In genomic region chr13:96709269-96710233, GRCm38 (mm10) we compare ENCODE assay signal across 17 mouse cellular contexts. TPM values are rescaled to one million over a fixed set of nuclear protein-coding genes. Genes with fewer than 3 reads are reported as not detected.
"Had no signal": no experiment of that assay in that cellular context is flagged by ENCODE, and none has a peak within 500 bp of the region (broad histone marks: within the 10 kb centered on the region; RNA-seq: fewer than 3 reads in every experiment).

No protein-coding gene starts in this region.

- H3K27ac ChIP-seq: kidney, embryonic 15.5 days; limb, embryonic 10.5 days; macrophage; neural tube, embryonic 15.5 days had no signal

- H3K4me1 ChIP-seq: kidney, embryonic 15.5 days; limb, embryonic 10.5 days; neural tube, embryonic 15.5 days had no signal

- DNase-seq: kidney, adult 2 months; kidney, postnatal 36 days; lung, adult 2 months; midbrain, embryonic 14.5 days; right cerebral cortex, postnatal 4 days; spleen, adult 18-20 months; thymus, adult 18-20 months; thymus, postnatal 14 days had no signal

- ATAC-seq: intestine, embryonic 16.5 days; lung, postnatal 0 days had no signal

- H3K36me3 ChIP-seq: kidney, embryonic 15.5 days; limb, embryonic 10.5 days; neural tube, embryonic 15.5 days had no signal

- H3K9me3 ChIP-seq: kidney, embryonic 15.5 days; limb, embryonic 10.5 days; neural tube, embryonic 15.5 days had no signal

- H3K4me2 ChIP-seq: kidney, embryonic 15.5 days; neural tube, embryonic 15.5 days had no signal

- H3K9ac ChIP-seq: kidney, embryonic 15.5 days; neural tube, embryonic 15.5 days had no signal

- H3K4me3 ChIP-seq: kidney, embryonic 15.5 days; limb, embryonic 10.5 days; myocyte; neural tube, embryonic 15.5 days had no signal

- H3K27me3 ChIP-seq: kidney, embryonic 15.5 days; neural tube, embryonic 15.5 days had no signal

RNA-seq across cellular contexts. Expression of gene Ankrd31, which starts 38.5 kb away (rescaled TPM):
- polyA plus RNA-seq: kidney, adult 2 months; kidney, embryonic 15.5 days; limb, embryonic 10.5 days; lung, adult 2 months; lung, postnatal 0 days; macrophage; myocyte; neural tube, embryonic 11.5 days; stomach, embryonic 14.5 days had no signal
